Mouse (Mus musculus) left cerebral cortex, adult 11 months (tissue): ENCODE data around the gene Naa16.

Source experiments
- DNase-seq: peaks from one replicate; pipeline ENCODE4 v3.0.0; 2022; ENCODE audit warnings: low spot score

Naa16 gene

DNA sequence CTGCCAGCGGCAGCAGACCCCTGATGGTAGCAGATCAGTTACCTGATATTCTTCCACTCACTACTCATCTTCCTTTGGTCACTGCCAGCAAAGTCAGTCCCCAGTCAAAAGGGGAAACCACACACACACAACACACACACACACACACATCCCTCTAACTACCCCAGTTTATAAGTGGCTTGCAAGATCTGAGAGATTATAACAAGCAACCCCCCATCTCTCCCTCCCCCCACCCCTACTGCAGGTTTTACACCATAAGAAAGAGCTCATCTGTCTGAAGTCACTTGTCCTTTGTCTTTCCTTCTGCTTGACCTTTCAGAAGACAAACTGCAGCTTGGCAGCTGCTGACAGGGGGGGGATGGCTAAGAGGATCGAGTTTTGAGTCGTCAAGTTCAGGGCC, 115.1 kb downstream of the Naa16 start:
- no peak for DNase-seq
